Mouse (Mus musculus): ENCODE data around the gene Slc6a12. TPM values are rescaled to one million over a fixed set of nuclear protein-coding genes. Genes with fewer than 3 reads are reported as not detected.

The Slc6a12 gene
- polyA plus RNA-seq (2015; fragmentation: Nextera tagmentation; extraction: Ambion mirVana) = 2.4 and 2.5 TPM in 2 replicates

DNA sequence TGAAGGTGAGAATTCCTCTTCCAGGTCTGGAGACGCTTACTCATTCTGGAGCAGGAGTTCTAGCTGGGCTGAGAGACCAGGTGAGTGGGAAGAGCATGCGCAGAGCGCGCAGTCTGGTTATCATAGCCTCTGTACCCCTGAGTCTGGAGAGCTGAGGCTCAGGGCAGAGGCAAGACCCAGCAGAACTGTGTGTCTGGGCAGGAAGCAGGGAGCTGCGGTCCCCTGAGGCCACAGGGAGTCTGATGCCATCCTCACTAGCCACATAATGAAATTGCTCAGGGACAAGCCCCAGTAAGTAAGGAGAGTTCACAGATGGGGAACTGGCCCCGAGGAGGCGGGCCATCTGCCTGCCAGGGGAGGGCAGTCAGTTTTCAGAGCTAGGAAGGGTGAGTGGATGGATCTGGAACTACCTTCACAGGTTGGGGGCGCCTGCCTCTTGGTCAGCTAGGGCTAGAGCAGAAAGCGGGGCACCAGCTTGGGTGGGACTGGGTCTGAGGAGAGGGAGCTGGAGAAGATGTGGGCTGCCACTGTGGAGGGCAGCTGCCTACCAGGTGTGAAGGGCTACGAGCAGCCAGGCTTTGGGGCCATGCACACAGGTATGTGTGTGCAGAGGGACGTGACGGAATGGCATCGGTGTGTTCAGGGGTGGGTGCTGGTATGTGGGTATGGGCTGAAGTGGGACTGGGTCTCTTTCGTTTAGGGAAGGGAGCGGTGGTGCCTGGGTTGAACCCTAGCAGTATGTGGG is at the start of gene Slc6a12:
Gene Slc6a12 (plus strand): TSS at position 51 of the 745 bp plus-strand sequence.
- Histone ChIP-seq H3K9ac (ENCODE audit: low read depth, low read length) (no peak within 1 kb of the TSS), H3K9me3 (ENCODE audit: control insufficient read depth, low read length) (no peaks in the 10 kb centered on the region), H3K4me2 (ENCODE audit: low read length) (no peak within 1 kb of the TSS), H3K36me3 (ENCODE audit: control insufficient read depth, insufficient read depth, low read length) (no peaks in the 10 kb centered on the region), H3K27ac (ENCODE audit: low read depth, low read length) (no peak within 1 kb of the TSS), H3K4me3 (ENCODE audit: low read length) (no peak within 1 kb of the TSS), H3K27me3 (replicated peaks; ENCODE audit: control insufficient read depth, insufficient read depth, low read length) (no peaks in the 10 kb centered on the region), H3K4me1 (ENCODE audit: control insufficient read depth, insufficient read depth, low read depth, low read length) (no peaks in the 10 kb centered on the region)
- WGBS = 82% methylated on average over 15 of the region's 15 CpGs
- ATAC-seq = no peak

GRCm38 (mm10) chr6:121299317-121299716 is 43.6 kb upstream of the Slc6a12 start:
- H3K4me2 ChIP-seq (ENCODE audit: low read length) = no peak overlapping the region
- no peak overlapping the region for H3K27ac ChIP-seq (ENCODE audit: low read depth, low read length)
- H3K27me3 ChIP-seq (replicated peaks; ENCODE audit: control insufficient read depth, insufficient read depth, low read length) = no peaks in the 10 kb centered on the region
- no peak for ATAC-seq
- H3K4me3 ChIP-seq (ENCODE audit: low read length) = no peak overlapping the region
- no peaks in the 10 kb centered on the region for H3K9me3 ChIP-seq (ENCODE audit: control insufficient read depth, low read length)
- WGBS = 41% methylated on average over 7 of the region's 7 CpGs
- no peaks in the 10 kb centered on the region for H3K36me3 ChIP-seq (ENCODE audit: control insufficient read depth, insufficient read depth, low read length)
- no peak overlapping the region for H3K9ac ChIP-seq (ENCODE audit: low read depth, low read length)
- no peaks in the 10 kb centered on the region for H3K4me1 ChIP-seq (ENCODE audit: control insufficient read depth, insufficient read depth, low read depth, low read length)

GRCm38 (mm10) chr6:121299954-121300353 is 42.9 kb upstream of the Slc6a12 start, which contains the start of gene Slc6a13:
TSS of gene Slc6a13 (plus strand) at chr6:121300227.
- Histone ChIP-seq H3K27me3 (replicated peaks; ENCODE audit: control insufficient read depth, insufficient read depth, low read length) (no peaks in the 10 kb centered on the region), H3K9me3 (ENCODE audit: control insufficient read depth, low read length) (no peaks in the 10 kb centered on the region), H3K9ac (ENCODE audit: low read depth, low read length) (no peak within 1 kb of the TSS), H3K4me1 (ENCODE audit: control insufficient read depth, insufficient read depth, low read depth, low read length) (no peaks in the 10 kb centered on the region), H3K4me3 (ENCODE audit: low read length) (no peak within 1 kb of the TSS), H3K4me2 (ENCODE audit: low read length) (no peak within 1 kb of the TSS), H3K27ac (ENCODE audit: low read depth, low read length) (no peak within 1 kb of the TSS), H3K36me3 (ENCODE audit: control insufficient read depth, insufficient read depth, low read length) (no peaks in the 10 kb centered on the region)
- WGBS = 7% methylated on average over 11 of the region's 11 CpGs
- ATAC-seq = no peak

DNA sequence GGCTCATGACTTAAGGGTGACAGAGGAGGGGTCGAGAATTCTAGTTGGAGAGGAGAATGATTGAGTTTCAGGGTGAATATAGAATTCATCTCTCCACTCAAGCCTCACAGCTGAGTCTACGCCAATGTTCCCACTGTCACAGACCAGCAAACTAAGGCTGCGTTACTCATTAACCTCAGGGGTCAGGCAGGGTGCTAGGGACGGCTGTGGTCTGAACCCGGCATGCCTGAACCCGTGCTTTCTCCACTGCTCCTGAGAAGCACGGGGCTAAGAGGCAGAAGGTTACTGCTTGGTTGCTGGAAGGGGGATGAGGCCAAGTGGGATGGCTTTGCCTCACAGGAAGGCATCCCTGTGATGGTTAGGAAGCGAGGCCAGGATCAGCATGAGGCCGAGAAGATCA is 42.4 kb upstream of the Slc6a12 start:
- Histone ChIP-seq H3K27ac (ENCODE audit: low read depth, low read length) (no peak overlapping the region), H3K36me3 (ENCODE audit: control insufficient read depth, insufficient read depth, low read length) (no peaks in the 10 kb centered on the region), H3K4me1 (ENCODE audit: control insufficient read depth, insufficient read depth, low read depth, low read length) (no peaks in the 10 kb centered on the region), H3K4me3 (ENCODE audit: low read length) (no peak overlapping the region), H3K9me3 (ENCODE audit: control insufficient read depth, low read length) (no peaks in the 10 kb centered on the region), H3K4me2 (ENCODE audit: low read length) (no peak overlapping the region), H3K27me3 (replicated peaks; ENCODE audit: control insufficient read depth, insufficient read depth, low read length) (no peaks in the 10 kb centered on the region), H3K9ac (ENCODE audit: low read depth, low read length) (no peak overlapping the region)
- no peak for ATAC-seq
- 57% methylated on average over 9 of the region's 9 CpGs for WGBS

- Histone ChIP-seq H3K4me2 (ENCODE audit: low read length) (no peak overlapping the region), H3K9ac (ENCODE audit: low read depth, low read length) (no peak overlapping the region), H3K9me3 (ENCODE audit: control insufficient read depth, low read length) (no peaks in the 10 kb centered on the region), H3K27me3 (replicated peaks; ENCODE audit: control insufficient read depth, insufficient read depth, low read length) (no peaks in the 10 kb centered on the region), H3K4me1 (ENCODE audit: control insufficient read depth, insufficient read depth, low read depth, low read length) (no peaks in the 10 kb centered on the region), H3K36me3 (ENCODE audit: control insufficient read depth, insufficient read depth, low read length) (no peaks in the 10 kb centered on the region), H3K27ac (ENCODE audit: low read depth, low read length) (no peak overlapping the region), H3K4me3 (ENCODE audit: low read length) (no peak overlapping the region)
- 62% methylated on average over 10 of the region's 10 CpGs for WGBS
- ATAC-seq = no peak
Observed at GRCm38 (mm10) chr6:121303466-121304220, 39.2 kb upstream of the Slc6a12 start.

GRCm38 (mm10) chr6:121304630-121305029 is 38.2 kb upstream of the Slc6a12 start:
- no peaks in the 10 kb centered on the region for H3K27me3 ChIP-seq (replicated peaks; ENCODE audit: control insufficient read depth, insufficient read depth, low read length)
- H3K4me2 ChIP-seq (ENCODE audit: low read length) = no peak overlapping the region
- H3K4me1 ChIP-seq (ENCODE audit: control insufficient read depth, insufficient read depth, low read depth, low read length) = no peaks in the 10 kb centered on the region
- 82% methylated on average over 9 of the region's 9 CpGs for WGBS
- H3K9me3 ChIP-seq (ENCODE audit: control insufficient read depth, low read length) = no peaks in the 10 kb centered on the region
- no peak overlapping the region for H3K9ac ChIP-seq (ENCODE audit: low read depth, low read length)
- H3K36me3 ChIP-seq (ENCODE audit: control insufficient read depth, insufficient read depth, low read length) = no peaks in the 10 kb centered on the region
- H3K4me3 ChIP-seq (ENCODE audit: low read length) = no peak overlapping the region
- H3K27ac ChIP-seq (ENCODE audit: low read depth, low read length) = no peak overlapping the region
- no peak for ATAC-seq

GRCm38 (mm10) chr6:121305571-121305970 is 37.3 kb upstream of the Slc6a12 start:
- 88% methylated on average over 3 of the region's 3 CpGs for WGBS
- H3K27me3 ChIP-seq (replicated peaks; ENCODE audit: control insufficient read depth, insufficient read depth, low read length) = no peaks in the 10 kb centered on the region
- H3K36me3 ChIP-seq (ENCODE audit: control insufficient read depth, insufficient read depth, low read length) = no peaks in the 10 kb centered on the region
- ATAC-seq = no peak
- H3K9ac ChIP-seq (ENCODE audit: low read depth, low read length) = no peak overlapping the region
- no peak overlapping the region for H3K4me2 ChIP-seq (ENCODE audit: low read length)
- no peak overlapping the region for H3K4me3 ChIP-seq (ENCODE audit: low read length)
- H3K9me3 ChIP-seq (ENCODE audit: control insufficient read depth, low read length) = no peaks in the 10 kb centered on the region
- no peaks in the 10 kb centered on the region for H3K4me1 ChIP-seq (ENCODE audit: control insufficient read depth, insufficient read depth, low read depth, low read length)
- no peak overlapping the region for H3K27ac ChIP-seq (ENCODE audit: low read depth, low read length)

DNA sequence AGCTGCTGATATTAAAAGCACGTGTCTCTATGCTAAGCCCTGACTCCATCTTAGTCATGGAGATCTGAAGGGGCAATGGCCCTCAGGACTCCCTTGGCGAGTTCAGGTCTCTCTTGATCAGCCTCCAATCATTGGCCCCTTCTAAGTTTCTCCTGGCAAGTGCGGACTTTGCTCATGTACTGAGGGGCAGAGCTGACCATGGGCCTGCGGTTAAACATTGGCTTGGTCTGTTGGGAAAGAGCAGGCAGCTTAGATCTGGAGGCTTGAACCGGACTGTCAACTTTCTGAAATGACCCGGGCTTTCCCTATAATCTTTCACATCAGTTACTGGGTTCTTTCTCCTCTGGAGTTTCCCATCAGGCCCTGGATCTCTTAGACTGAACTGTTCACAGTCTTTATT is 31.9 kb upstream of the Slc6a12 start:
- Histone ChIP-seq H3K4me3 (ENCODE audit: low read length) (no peak overlapping the region), H3K36me3 (ENCODE audit: control insufficient read depth, insufficient read depth, low read length) (no peaks in the 10 kb centered on the region), H3K4me1 (ENCODE audit: control insufficient read depth, insufficient read depth, low read depth, low read length) (no peaks in the 10 kb centered on the region), H3K27ac (ENCODE audit: low read depth, low read length) (no peak overlapping the region), H3K27me3 (replicated peaks; ENCODE audit: control insufficient read depth, insufficient read depth, low read length) (no peaks in the 10 kb centered on the region), H3K9me3 (ENCODE audit: control insufficient read depth, low read length) (no peaks in the 10 kb centered on the region), H3K4me2 (ENCODE audit: low read length) (no peak overlapping the region), H3K9ac (ENCODE audit: low read depth, low read length) (no peak overlapping the region)
- WGBS = 90% methylated on average over 6 of the region's 6 CpGs
- no peak for ATAC-seq

DNA sequence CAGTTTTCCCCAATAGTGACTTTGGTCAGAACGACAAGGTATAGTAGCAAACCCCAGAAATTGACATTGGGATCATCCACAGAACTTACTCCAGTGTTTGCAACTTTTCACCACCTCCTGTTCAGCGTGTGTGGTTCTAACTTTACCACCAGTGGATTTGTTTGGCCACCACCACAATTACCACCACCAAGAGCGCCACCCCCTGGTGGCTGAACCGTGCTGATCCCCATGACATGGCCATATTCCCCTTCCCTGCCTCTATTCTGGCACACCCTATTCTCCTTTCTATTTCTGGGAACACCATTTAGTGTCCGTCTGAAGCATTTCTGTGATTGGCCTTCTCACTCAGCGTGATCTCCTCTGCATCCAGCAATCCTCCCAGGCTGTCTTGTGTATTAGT is 23.8 kb upstream of the Slc6a12 start:
- H3K4me3 ChIP-seq (ENCODE audit: low read length) = no peak overlapping the region
- no peaks in the 10 kb centered on the region for H3K36me3 ChIP-seq (ENCODE audit: control insufficient read depth, insufficient read depth, low read length)
- H3K4me1 ChIP-seq (ENCODE audit: control insufficient read depth, insufficient read depth, low read depth, low read length) = no peaks in the 10 kb centered on the region
- H3K27me3 ChIP-seq (replicated peaks; ENCODE audit: control insufficient read depth, insufficient read depth, low read length) = no peaks in the 10 kb centered on the region
- 64% methylated on average over 6 of the region's 6 CpGs for WGBS
- no peak overlapping the region for H3K9ac ChIP-seq (ENCODE audit: low read depth, low read length)
- ATAC-seq = no peak
- H3K27ac ChIP-seq (ENCODE audit: low read depth, low read length) = no peak overlapping the region
- no peaks in the 10 kb centered on the region for H3K9me3 ChIP-seq (ENCODE audit: control insufficient read depth, low read length)
- no peak overlapping the region for H3K4me2 ChIP-seq (ENCODE audit: low read length)
